Mouse (Mus musculus) stomach, postnatal 0 days (tissue): ENCODE measurements around the gene Pde4b. TPM values are rescaled to one million over a fixed set of nuclear protein-coding genes. Genes with fewer than 3 reads are reported as not detected.

ENCODE experiments used
- ATAC-seq: fragments of 200-750 bp; cut with Nextera tagmentation; 2 replicates; pipeline ENCODE4 v1.8.0; 2017; ENCODE audit not compliant: low FRiP score, low TSS enrichment
- DNase-seq: peaks from one replicate; pipeline ENCODE4 v3.0.0-alpha.2; 2016; ENCODE audit warnings: low spot score
- H3K27ac ChIP-seq: fragments of 300-500 bp; sonication (generic); replicated peaks from 2 replicates; pipeline ENCODE4 v1.5.1; 2014; ENCODE audit warnings: mild to moderate bottlenecking, control low read depth
- H3K27me3 ChIP-seq: fragments of 300-500 bp; sonication (generic); 2 replicates; pipeline ENCODE4 v1.6.1; 2014; ENCODE audit warnings: low read length; ENCODE audit not compliant: control insufficient read depth, insufficient read depth
- H3K36me3 ChIP-seq: fragments of 300-500 bp; sonication (generic); 2 replicates; pipeline ENCODE4 v1.6.1; 2014; ENCODE audit warnings: low read length, mixed read lengths; ENCODE audit not compliant: control insufficient read depth, insufficient read depth
- H3K4me1 ChIP-seq: fragments of 300-500 bp; sonication (generic); replicated peaks from 2 replicates; pipeline ENCODE4 v1.6.1; 2014; ENCODE audit warnings: antibody characterized with exemption; ENCODE audit not compliant: control insufficient read depth, insufficient read depth
- H3K4me2 ChIP-seq: fragments of 300-500 bp; sonication (generic); replicated peaks from 2 replicates; pipeline ENCODE4 v1.6.1; 2014; ENCODE audit warnings: low read depth, mild to moderate bottlenecking, control low read depth, moderate library complexity
- H3K4me3 ChIP-seq: fragments of 300-500 bp; sonication (generic); 2 replicates; pipeline ENCODE4 v1.5.1; 2014; ENCODE audit warnings: low read depth, low read length, control low read depth
- H3K9ac ChIP-seq: fragments of 300-500 bp; sonication (generic); 2 replicates; pipeline ENCODE4 v1.6.1; 2014; ENCODE audit warnings: mild to moderate bottlenecking, low read length, control low read depth, mixed read lengths
- H3K9me3 ChIP-seq: fragments of 300-500 bp; sonication (generic); 2 replicates; pipeline ENCODE4 v1.6.1; 2016; ENCODE audit warnings: low read length; ENCODE audit not compliant: control insufficient read depth
- CTCF ChIP-seq: IDR thresholded peaks from 2 replicates; pipeline ENCODE4 v1.5.1; 2016; ENCODE audit warnings: antibody characterized with exemption, low read depth, mild to moderate bottlenecking, moderate library complexity
- EP300 ChIP-seq: optimal IDR thresholded peaks from 2 replicates; pipeline ENCODE3; 2016; ENCODE audit warnings: antibody characterized with exemption
- WGBS: fragments of 180-500 bp; shearing (Covaris S2); extraction: QIAGEN DNeasy Blood & Tissue Kit; methylation state at CpG from one replicate; pipeline ENCODE4 v1.1.7; 2014; 5-methylcytosine and 5-hydroxymethylcytosine counted together
- polyA plus RNA-seq: library from polyadenylated mRNA; unstranded; fragments of >200 nt; fragmentation: Nextera tagmentation; extraction: Ambion mirVana; gene quantifications from 2 replicates; pipeline ENCODE4 v1.2.1, GENCODE M21; 2015

Gene Pde4b
- polyA plus RNA-seq, 1 experiment from 2014 or later: 9.1 TPM

DNA sequence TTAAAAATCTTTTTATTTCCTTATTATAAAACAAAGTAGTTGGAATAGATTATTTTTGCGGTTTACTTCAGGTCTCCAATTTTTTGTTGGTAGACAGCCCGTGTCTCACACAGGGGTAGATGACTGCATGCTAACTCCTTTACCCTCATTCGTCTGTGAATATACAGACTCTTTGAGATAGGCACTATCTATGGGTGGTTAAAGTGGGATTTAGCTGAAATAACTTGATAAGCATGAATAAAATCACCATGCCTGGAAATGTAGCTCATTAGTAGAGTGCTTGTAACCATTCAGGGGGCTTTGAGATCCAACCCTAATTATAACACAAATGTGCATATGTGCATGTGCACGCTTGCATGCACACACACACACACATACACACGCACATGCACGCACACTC, 488.8 kb downstream of the Pde4b start:
- no peaks in the 10 kb centered on the region for H3K36me3 ChIP-seq
- DNase-seq (no peak), ATAC-seq (no peak)
- no peaks in the 10 kb centered on the region for H3K27me3 ChIP-seq
- H3K9ac ChIP-seq: no peak overlapping the region
- H3K4me1 ChIP-seq: peaks cover 4% of the 10 kb centered on the region
- no peak overlapping the region for H3K27ac ChIP-seq
- H3K4me2 ChIP-seq: no peak overlapping the region
- no peak overlapping the region for H3K4me3 ChIP-seq
- WGBS: 87% methylated on average over 6 of the region's 6 CpGs
- no peak for TF ChIP-seq CTCF
- TF ChIP-seq EP300: no peak
- no peaks in the 10 kb centered on the region for H3K9me3 ChIP-seq

DNA sequence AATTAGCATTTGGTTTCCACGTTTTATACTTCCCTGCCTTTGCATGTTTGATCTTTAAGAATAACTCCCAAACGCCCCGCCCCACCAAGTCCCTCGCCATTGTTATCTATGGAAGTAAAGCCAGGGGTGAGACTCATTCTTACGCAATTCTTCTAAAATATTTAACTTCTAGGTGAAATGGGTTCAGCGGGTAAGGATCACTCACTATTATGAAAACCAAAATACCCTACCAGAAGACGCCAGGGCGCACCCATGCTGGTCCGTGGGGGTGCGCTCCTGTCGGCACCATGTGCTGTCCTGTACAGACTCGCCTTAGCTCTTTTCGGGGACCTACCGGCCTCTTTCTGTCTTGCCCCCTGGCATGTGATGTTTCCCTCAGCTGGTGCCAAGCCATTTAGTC, 490.3 kb downstream of the Pde4b start:
- Histone ChIP-seq H3K27me3 (no peaks in the 10 kb centered on the region), H3K9ac (no peak overlapping the region), H3K4me1 (peaks cover 4% of the 10 kb centered on the region), H3K36me3 (no peaks in the 10 kb centered on the region), H3K9me3 (no peaks in the 10 kb centered on the region), H3K4me3 (no peak overlapping the region), H3K4me2 (no peak overlapping the region), H3K27ac (no peak overlapping the region)
- DNase-seq: no peak
- TF ChIP-seq CTCF: no peak
- TF ChIP-seq EP300: no peak
- WGBS: 58% methylated on average over 14 of the region's 14 CpGs
- ATAC-seq: no peak

DNA sequence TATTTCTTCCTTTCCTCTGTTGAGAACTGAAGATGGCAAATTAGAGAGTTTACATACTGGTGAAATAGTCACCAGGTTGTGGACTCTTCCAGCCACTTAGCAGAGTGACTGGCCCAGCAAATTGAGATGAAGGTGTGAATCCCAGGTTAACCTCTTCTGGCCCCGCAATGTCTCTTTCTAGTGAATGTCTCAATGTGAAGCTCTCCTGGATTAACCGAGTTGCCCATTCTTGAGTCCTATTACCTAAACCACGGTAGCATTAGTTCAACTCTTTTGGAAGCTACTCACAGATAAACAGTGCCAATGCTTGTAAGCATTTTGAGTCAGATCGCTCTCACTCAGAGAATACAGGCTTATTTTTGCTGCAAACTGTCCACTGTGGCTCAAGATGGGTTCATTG, 491.7 kb downstream of the Pde4b start:
- TF ChIP-seq CTCF (no peak), EP300 (no peak)
- Histone ChIP-seq H3K4me3 (no peak overlapping the region), H3K4me1 (peaks cover 4% of the 10 kb centered on the region), H3K9me3 (no peaks in the 10 kb centered on the region), H3K4me2 (no peak overlapping the region), H3K36me3 (no peaks in the 10 kb centered on the region), H3K27ac (no peak overlapping the region), H3K9ac (no peak overlapping the region), H3K27me3 (no peaks in the 10 kb centered on the region)
- DNase-seq: no peak
- no peak for ATAC-seq
- 87% methylated on average over 4 of the region's 4 CpGs for WGBS

DNA sequence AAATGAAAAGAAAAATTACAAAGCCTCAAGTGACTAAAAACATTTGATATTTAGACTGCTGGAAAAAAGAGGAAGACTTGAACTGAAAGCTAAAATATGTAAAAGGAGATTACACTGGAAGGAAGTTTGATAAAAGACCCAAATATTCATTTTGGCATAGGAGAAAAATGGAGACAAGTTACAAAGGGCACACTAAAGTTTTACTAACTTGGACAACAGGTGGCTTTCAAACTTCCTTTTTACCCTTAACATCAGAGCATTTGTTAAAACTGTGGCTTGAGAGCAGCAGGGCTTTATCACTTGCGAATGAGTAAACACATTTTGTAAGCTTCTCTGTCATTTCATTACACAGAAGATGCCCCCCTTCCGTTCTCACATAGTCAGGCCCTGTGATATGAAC, 492.4 kb downstream of the Pde4b start:
- DNase-seq: no peak
- Histone ChIP-seq H3K27ac (no peak overlapping the region), H3K4me3 (no peak overlapping the region), H3K4me2 (no peak overlapping the region), H3K36me3 (no peaks in the 10 kb centered on the region), H3K4me1 (peaks cover 4% of the 10 kb centered on the region), H3K9me3 (no peaks in the 10 kb centered on the region), H3K27me3 (no peaks in the 10 kb centered on the region), H3K9ac (no peak overlapping the region)
- TF ChIP-seq EP300: no peak
- TF ChIP-seq CTCF: no peak
- 49% methylated on average over 2 of the region's 2 CpGs for WGBS
- ATAC-seq: no peak

DNA sequence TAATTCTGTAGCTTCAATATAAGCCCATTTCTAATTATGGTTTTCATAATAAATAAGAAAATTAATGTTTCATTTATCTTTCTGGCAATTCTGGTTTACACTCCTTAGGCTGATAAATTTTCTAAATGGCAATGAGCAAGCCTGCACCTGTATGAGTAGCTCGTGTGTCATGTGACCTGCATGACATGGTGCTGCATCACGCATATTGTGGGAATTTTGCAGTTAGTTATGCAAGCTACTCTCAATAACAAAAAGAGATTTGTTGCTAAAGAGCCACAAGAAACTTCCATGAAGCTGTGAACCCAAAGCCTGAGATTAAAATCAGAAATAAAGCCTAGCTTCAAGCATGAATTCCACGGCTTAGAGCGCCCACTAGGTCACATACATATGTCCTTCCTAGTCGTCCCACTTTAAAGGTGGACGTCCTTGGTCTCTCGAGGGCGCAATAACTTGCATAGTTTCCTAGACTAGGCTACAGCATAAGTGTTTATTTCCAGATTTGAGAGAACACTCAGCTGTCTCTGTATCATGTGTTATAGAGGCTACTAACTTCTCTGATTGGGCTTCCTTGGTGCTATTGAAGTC, 494.9 kb downstream of the Pde4b start:
- Histone ChIP-seq H3K9ac (no peak overlapping the region), H3K9me3 (no peaks in the 10 kb centered on the region), H3K36me3 (no peaks in the 10 kb centered on the region), H3K4me2 (no peak overlapping the region), H3K4me1 (peaks cover 4% of the 10 kb centered on the region), H3K27ac (no peak overlapping the region), H3K4me3 (no peak overlapping the region), H3K27me3 (no peaks in the 10 kb centered on the region)
- 80% methylated on average over 8 of the region's 8 CpGs for WGBS
- TF ChIP-seq EP300 (no peak), CTCF (no peak)
- no peak for ATAC-seq
- no peak for DNase-seq

DNA sequence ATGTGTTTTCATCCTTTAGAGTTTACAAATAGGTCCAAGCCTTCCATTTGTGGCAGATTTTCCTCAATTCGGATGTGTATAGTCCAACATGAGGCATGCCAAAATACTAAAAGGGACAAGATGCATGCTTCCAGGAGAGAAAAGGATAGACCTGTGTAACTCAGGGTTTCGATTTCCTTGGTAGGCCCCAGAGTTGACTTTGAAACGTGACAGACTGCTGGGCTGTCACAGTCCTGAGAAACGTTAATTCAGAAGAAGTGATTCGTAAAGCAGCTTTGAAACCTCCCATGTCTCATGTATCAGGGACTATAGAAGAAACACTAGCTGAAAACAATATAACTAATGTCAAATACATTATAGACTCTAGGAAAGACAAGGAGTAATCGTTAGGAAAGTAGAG, 495.6 kb downstream of the Pde4b start:
- DNase-seq (no peak), ATAC-seq (no peak)
- no peak for TF ChIP-seq CTCF
- no peak for TF ChIP-seq EP300
- Histone ChIP-seq H3K9ac (no peak overlapping the region), H3K9me3 (no peaks in the 10 kb centered on the region), H3K27me3 (no peaks in the 10 kb centered on the region), H3K36me3 (no peaks in the 10 kb centered on the region), H3K4me2 (no peak overlapping the region), H3K4me1 (no peaks in the 10 kb centered on the region), H3K4me3 (no peak overlapping the region), H3K27ac (no peak overlapping the region)
- 78% methylated on average over 6 of the region's 6 CpGs for WGBS
